Mouse (Mus musculus): ENCODE data around the gene Rngtt.

Rngtt gene

GRCm38 (mm10) chr4:33481721-33482120 lies 171.6 kb downstream of the Rngtt start:
- in situ Hi-C loops (cut with MboI; ENCODE audit: low pct_unique_long_range_greater_than_20kb in 1 of 2, low sequenced_read_pairs in 2 of 2, unreplicated experiment in 1 of 2): no loop called here

- in situ Hi-C loops (cut with MboI; ENCODE audit: low pct_unique_long_range_greater_than_20kb in 1 of 2, low sequenced_read_pairs in 2 of 2, unreplicated experiment in 1 of 2): no loop called here
Measured at GRCm38 (mm10) chr4:33486050-33486449, 175.9 kb downstream of the Rngtt start.

- in situ Hi-C loops (cut with MboI; ENCODE audit: low pct_unique_long_range_greater_than_20kb in 1 of 2, low sequenced_read_pairs in 2 of 2, unreplicated experiment in 1 of 2): no loop called here
Measured at GRCm38 (mm10) chr4:33491108-33491507, 181.0 kb downstream of the Rngtt start.

GRCm38 (mm10) chr4:33494377-33494776 lies 184.3 kb downstream of the Rngtt start:
- in situ Hi-C loops (cut with MboI; ENCODE audit: low pct_unique_long_range_greater_than_20kb in 1 of 2, low sequenced_read_pairs in 2 of 2, unreplicated experiment in 1 of 2): no loop called here

- in situ Hi-C loops (cut with MboI; ENCODE audit: low pct_unique_long_range_greater_than_20kb in 1 of 2, low sequenced_read_pairs in 2 of 2, unreplicated experiment in 1 of 2): no loop called here
Measured at GRCm38 (mm10) chr4:33496985-33497384, 186.9 kb downstream of the Rngtt start.

GRCm38 (mm10) chr4:33497657-33498056 lies 187.5 kb downstream of the Rngtt start:
- in situ Hi-C loops (cut with MboI; ENCODE audit: low pct_unique_long_range_greater_than_20kb in 1 of 2, low sequenced_read_pairs in 2 of 2, unreplicated experiment in 1 of 2): no loop called here

GRCm38 (mm10) chr4:33498160-33498874 lies 188.2 kb downstream of the Rngtt start:
- in situ Hi-C loops (cut with MboI; ENCODE audit: low pct_unique_long_range_greater_than_20kb in 1 of 2, low sequenced_read_pairs in 2 of 2, unreplicated experiment in 1 of 2): no loop called here

- in situ Hi-C loops (cut with MboI; ENCODE audit: low pct_unique_long_range_greater_than_20kb in 1 of 2, low sequenced_read_pairs in 2 of 2, unreplicated experiment in 1 of 2): no loop called here
Measured at GRCm38 (mm10) chr4:33506638-33507037, 196.5 kb downstream of the Rngtt start.

GRCm38 (mm10) chr4:33510544-33510943 lies 200.4 kb downstream of the Rngtt start:
- in situ Hi-C loops (cut with MboI; ENCODE audit: low pct_unique_long_range_greater_than_20kb in 1 of 2, low sequenced_read_pairs in 2 of 2, unreplicated experiment in 1 of 2): no loop called here

- in situ Hi-C loops (cut with MboI; ENCODE audit: low pct_unique_long_range_greater_than_20kb in 1 of 2, low sequenced_read_pairs in 2 of 2, unreplicated experiment in 1 of 2): no loop called here
Measured at GRCm38 (mm10) chr4:33513421-33513820, 203.3 kb downstream of the Rngtt start.

- in situ Hi-C loops (cut with MboI; ENCODE audit: low pct_unique_long_range_greater_than_20kb in 1 of 2, low sequenced_read_pairs in 2 of 2, unreplicated experiment in 1 of 2): no loop called here
Measured at GRCm38 (mm10) chr4:33514108-33515000, 204.2 kb downstream of the Rngtt start.

- in situ Hi-C loops (cut with MboI; ENCODE audit: low pct_unique_long_range_greater_than_20kb in 1 of 2, low sequenced_read_pairs in 2 of 2, unreplicated experiment in 1 of 2): no loop called here
Measured at GRCm38 (mm10) chr4:33520196-33520595, 210.1 kb downstream of the Rngtt start.

- in situ Hi-C loops (cut with MboI; ENCODE audit: low pct_unique_long_range_greater_than_20kb in 1 of 2, low sequenced_read_pairs in 2 of 2, unreplicated experiment in 1 of 2): no loop called here
Measured at GRCm38 (mm10) chr4:33520938-33521337, 210.8 kb downstream of the Rngtt start.

GRCm38 (mm10) chr4:33523774-33524173 lies 213.7 kb downstream of the Rngtt start:
- in situ Hi-C loops (cut with MboI; ENCODE audit: low pct_unique_long_range_greater_than_20kb in 1 of 2, low sequenced_read_pairs in 2 of 2, unreplicated experiment in 1 of 2): no loop called here

GRCm38 (mm10) chr4:33524481-33525141 lies 214.5 kb downstream of the Rngtt start:
- in situ Hi-C loops (cut with MboI; ENCODE audit: low pct_unique_long_range_greater_than_20kb in 1 of 2, low sequenced_read_pairs in 2 of 2, unreplicated experiment in 1 of 2): no loop called here

- in situ Hi-C loops (cut with MboI; ENCODE audit: low pct_unique_long_range_greater_than_20kb in 1 of 2, low sequenced_read_pairs in 2 of 2, unreplicated experiment in 1 of 2): no loop called here
Measured at GRCm38 (mm10) chr4:33525272-33525671, 215.2 kb downstream of the Rngtt start.

GRCm38 (mm10) chr4:33526092-33526491 lies 216.0 kb downstream of the Rngtt start:
- in situ Hi-C loops (cut with MboI; ENCODE audit: low pct_unique_long_range_greater_than_20kb in 1 of 2, low sequenced_read_pairs in 2 of 2, unreplicated experiment in 1 of 2): no loop called here

GRCm38 (mm10) chr4:33526675-33527074 lies 216.6 kb downstream of the Rngtt start:
- in situ Hi-C loops (cut with MboI; ENCODE audit: low pct_unique_long_range_greater_than_20kb in 1 of 2, low sequenced_read_pairs in 2 of 2, unreplicated experiment in 1 of 2): no loop called here

GRCm38 (mm10) chr4:33532596-33532995 lies 222.5 kb downstream of the Rngtt start:
- in situ Hi-C loops (cut with MboI; ENCODE audit: low pct_unique_long_range_greater_than_20kb in 1 of 2, low sequenced_read_pairs in 2 of 2, unreplicated experiment in 1 of 2): no loop called here
